Mouse (Mus musculus): ENCODE data around the gene Cd69. TPM values are rescaled to one million over a fixed set of nuclear protein-coding genes. Genes with fewer than 3 reads are reported as not detected.

Gene Cd69
- polyA plus RNA-seq, 1 experiment = not detected

DNA sequence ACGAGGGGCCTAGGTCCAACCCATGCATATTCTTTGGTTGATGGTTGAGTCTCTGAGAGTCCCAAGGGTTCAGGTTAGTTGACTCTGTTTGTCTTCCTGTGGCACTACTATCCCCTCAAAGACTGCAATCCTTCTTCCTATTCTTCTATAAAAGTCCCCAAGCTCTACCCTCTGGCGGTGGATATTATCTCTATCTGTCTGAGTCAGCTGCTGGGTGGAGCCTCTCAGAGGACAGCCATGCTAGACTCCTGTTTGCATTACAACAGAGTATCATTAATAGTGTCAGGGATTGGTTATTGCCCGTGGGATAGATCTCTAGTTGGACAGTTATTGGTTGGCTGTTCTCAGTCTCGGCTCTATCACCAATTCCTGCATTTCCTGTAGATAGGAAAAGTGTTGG, 14.3 kb downstream of the Cd69 start:
- TF ChIP-seq GATA1 (IDR thresholded peaks at IDR 0.05; ENCODE audit: low read length) = no peak

DNA sequence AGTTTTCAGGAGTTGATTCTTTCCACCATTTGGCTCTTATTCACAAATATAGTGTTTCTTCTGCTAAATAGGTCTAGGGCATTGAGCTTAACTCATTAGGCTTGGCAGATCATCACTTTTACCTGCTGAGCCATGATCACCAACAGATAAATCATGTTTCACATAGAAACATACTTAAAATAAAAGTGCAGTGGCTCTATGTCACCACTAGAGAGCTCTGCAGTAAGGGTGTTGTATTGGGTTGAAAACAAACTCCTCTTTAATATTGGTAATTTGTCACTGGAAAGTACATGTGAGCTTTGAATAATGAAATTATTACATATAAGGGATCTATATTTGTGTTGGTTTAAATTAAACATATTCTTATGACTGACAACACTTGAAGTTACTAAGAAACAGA, 15.2 kb downstream of the Cd69 start:
- TF ChIP-seq GATA1 (IDR thresholded peaks at IDR 0.05; ENCODE audit: low read length) = no peak

DNA sequence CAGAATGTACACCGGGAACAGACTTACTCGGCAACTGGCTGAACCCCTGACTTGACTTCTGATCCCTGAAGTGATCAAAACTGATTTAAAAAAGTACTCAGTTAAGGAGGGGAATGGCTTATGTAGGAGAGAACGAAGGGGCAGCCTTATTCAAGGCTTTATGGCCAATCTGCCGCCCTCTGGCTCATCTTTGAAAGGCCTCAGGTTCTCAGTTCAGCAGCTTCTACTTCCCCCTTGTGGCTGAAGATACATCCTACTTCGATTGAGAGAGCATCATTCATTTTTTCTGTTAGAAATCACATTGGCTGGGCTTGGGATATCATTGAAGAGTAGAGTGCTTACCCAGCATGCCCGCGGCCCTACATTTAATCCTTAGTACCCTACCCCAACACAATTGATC, 19.2 kb downstream of the Cd69 start:
- no peak for TF ChIP-seq GATA1 (IDR thresholded peaks at IDR 0.05; ENCODE audit: low read length)

DNA sequence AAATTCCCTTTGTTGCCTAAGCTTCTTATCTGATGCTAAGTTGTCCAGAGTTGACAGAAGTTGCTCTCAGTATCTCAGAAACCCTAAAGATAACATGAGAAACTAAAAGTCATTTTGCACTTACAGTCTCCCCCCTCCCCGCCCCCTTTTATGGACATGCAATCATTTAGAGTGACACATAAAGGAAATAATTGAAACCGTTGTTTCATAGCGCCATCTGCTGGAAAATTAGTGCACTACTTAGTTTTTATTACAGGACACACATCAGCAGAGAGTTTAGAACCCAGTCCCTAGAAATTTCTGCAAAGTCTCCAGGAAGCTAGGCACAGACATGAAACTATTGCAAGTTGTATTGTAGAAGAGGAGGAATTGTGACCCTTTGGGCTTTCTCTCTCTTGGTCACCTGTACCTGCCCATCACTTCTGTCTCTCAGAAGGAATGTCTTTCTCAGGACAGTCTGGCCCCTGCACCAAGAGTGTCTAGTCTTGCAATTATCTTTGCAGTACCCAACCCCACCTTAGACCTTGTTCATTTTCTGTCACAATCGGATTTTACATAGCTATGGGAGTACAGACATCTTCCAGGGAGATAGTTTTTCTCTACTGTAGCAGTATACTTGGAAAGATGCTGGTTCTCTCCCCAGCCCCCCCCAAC, 20.2 kb downstream of the Cd69 start:
- no peak for TF ChIP-seq GATA1 (IDR thresholded peaks at IDR 0.05; ENCODE audit: low read length)

DNA sequence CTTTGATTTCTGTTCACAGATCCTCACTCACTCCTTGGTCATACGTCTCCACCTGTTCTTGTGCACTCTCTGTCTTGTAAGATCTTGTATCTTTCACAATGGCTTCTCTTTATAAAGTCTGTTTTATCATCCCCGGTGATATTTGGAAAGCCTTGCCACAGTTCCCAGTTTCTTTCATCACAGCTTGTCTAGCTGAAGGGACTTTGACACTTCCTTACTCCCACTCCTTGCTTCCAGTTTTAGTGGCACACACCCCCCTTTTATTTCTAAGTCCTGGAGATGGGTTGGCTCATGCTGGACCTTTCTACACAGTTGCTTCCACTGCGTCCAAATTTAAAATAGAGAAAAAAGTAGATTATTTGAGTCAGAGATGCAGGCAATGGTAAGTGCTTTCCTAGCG, 20.9 kb downstream of the Cd69 start:
- no peak for TF ChIP-seq GATA1 (IDR thresholded peaks at IDR 0.05; ENCODE audit: low read length)

DNA sequence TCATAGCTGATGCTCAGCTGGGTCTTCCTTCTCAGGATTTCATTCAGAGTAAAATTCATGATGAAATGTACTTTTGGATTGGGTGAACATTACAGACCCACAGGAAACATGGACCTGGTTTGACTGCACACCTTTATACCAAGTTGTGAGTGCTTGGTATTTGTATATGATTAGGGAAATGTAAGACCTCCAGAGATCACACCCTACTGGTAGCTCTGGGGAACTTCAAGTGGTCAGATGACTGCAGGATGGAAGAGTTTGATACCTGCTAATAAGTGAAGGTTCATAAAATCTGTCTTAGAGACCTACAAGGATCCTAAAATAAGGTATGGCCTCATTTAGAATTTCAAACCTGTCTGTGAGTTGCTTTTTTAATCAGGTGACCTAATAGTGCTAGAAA, 27.0 kb downstream of the Cd69 start:
- no peak for TF ChIP-seq GATA1 (IDR thresholded peaks at IDR 0.05; ENCODE audit: low read length)

DNA sequence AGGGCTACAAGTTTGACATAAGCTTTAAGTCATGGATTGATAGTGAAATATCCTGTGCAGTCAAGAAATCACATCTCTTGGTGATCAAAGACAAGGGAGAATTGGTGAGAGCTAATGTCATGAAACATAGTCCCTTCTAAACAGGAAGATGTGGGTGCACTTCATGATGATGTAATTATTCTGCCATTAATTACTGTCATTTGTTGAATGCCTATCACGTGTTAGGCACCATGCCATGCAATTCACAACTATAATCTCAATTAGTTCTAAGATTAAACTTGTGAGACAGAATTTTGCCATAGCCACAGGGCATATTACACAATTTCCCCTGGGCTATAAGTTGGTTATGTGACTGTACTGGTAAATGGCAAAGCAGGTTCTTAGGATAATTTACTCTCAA, 28.2 kb downstream of the Cd69 start:
- TF ChIP-seq GATA1 (IDR thresholded peaks at IDR 0.05; ENCODE audit: low read length) = no peak

DNA sequence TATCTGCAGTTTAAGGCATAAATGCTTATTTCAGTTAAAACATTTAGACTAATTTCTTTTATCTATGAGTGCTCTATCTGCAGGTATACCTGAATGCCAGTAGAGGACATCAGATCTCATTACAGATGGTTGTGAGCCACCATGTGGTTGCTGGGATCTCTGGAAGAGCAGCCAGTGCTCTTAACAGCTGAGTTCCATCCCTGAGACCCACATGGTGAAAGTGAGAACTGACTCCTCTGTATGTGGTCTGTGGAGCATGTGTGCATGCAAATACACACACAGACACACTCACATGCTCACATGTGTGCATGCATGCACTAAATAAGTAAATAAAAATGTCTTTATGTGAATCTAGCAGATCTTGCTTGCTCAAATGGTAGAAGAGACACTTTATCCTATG, 29.4 kb downstream of the Cd69 start:
- TF ChIP-seq GATA1 (IDR thresholded peaks at IDR 0.05; ENCODE audit: low read length) = no peak

DNA sequence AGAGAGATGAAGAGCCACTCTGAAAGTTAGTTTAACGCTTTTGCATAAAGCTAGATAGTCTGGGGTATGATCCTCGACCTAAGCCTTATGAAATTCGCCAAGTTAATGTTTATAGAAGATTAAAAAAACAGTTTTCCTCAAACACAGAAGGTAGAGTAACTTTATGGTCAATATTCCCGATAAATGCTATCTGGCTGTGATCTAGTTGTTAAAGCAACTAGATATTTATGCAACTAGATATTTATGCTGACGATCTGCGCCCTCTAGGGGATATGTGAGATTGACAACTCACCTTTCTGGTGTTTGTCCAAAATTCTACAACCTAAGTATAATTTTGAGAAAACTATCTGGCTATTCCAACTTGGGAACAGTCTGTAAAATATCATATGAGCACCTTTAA, 33.3 kb downstream of the Cd69 start:
- TF ChIP-seq GATA1 (IDR thresholded peaks at IDR 0.05; ENCODE audit: low read length) = no peak

DNA sequence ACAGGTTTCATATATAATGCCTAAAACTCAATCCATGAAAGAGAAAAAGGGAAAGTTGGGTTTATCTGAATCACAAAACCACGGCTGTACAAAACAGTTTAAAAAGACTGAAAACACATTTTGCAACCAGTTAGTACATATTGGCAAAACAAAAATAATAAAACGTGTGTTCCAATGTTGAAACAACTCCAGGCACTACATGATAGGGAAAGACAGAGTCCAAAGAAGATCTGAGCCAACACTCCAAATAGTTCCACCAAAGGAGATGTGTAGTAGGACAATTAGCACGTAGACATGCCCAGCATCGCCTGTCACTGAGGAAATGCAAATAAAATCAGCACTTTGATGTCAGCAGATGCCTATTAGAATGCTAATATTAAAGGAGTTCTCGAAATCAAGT, 33.8 kb downstream of the Cd69 start:
- TF ChIP-seq GATA1 (IDR thresholded peaks at IDR 0.05; ENCODE audit: low read length) = no peak

DNA sequence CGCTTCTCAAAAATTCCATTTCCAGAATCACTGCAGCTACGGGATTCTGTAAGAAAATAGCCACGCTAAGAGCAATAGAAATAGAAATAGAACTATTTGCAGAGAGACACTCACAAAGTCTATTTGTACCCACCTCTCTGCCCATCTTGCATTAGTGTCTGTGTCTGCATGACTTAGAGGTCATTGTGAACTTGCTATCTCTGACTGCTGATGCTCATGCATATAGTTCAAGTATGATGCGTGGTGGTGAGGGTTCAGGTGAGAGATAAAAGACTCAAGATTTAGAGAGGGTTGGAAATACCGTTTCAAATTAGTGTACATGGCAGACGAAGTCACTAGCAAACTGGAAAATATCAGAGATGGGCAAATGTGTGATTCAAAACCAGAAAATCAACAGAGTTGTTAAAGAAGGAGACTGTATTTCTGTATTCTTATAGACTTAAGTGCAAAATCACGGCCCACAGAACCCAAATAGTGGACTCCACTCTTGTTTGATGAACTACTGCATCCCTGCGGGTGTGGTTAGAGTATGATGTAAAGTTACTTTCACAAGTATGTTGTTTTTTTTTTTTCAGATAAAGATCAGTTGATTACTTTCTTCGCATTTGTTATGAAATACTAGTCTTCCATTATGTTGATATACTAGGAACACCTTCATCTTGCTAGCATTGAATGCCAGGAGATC, 35.5 kb downstream of the Cd69 start:
- TF ChIP-seq GATA1 (IDR thresholded peaks at IDR 0.05; ENCODE audit: low read length) = no peak

DNA sequence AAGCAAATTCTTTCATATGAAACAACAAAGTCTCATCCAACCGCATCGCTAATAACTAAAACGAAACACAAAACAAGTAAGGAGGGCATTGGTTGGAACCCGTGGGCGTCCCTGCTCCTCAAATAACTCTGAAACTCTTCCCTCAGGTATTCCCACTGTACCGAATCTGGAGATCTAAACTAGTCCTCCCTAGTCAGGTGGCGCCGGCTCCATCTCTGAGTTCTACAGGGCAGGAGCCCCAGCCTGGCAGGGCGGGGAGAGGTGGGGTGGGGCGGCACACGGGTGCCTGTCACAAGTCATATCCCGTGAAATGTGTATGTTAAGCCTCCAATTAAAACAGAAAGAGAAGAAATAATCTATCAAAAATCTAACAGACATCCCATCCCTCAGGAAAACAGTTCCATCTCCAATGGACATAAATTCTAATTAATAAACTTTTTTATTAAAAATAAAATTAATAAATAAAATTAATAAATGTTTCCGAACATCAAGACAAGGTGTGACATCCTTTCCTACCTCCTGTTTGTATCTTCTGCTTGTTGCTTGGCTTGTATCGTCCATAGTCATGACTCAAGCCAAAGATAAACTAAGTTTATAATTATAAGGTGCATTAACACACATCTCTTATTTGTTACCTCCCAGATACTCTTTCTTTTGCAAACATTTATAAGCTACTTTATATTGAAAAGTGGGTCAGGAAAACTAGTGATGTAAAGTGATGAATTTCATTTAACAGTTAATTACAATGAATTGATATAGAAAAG, 36.8 kb downstream of the Cd69 start:
- TF ChIP-seq GATA1 (IDR thresholded peaks at IDR 0.05; ENCODE audit: low read length) = no peak

DNA sequence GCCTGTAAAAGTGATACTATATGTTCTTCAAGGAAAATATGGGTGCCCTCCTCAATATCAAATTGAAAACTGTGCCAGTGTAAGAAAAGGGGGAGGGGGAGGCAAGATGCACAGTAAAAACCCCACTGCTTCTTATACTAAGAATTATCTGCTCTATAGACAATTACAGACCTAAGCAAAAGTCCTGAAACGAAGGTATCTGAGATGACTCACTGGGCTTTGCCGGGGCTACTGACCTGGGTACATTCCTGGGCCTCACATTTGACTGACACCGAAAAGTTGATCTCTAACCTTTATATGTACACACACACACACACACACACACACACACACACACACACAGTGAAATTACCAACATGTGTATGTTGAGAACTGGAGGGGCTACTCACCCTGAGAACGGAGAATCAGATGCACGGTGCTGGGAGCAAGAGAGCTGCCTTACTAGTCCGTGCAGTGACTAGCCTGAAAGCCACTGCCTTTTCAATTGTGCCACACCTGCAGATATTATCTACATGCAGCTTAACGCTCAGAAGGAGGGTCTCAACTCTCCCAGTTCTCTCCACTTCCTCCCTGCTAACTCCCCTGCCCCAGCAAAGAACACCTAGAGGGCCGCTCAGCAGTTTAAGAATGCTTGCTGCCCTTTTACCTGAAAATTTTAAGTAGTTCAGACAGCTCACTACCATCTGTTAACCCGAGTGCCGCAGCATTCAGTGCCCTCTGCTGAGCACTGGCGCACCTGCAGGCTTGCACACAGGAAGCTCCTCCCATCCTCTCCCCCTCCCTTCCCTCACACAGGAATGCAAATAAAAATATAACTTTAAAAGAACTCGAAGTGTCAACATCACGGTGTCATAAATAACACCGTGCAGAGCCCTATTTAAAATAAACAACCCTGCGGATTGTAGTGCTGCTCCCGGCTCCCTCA, 37.6 kb downstream of the Cd69 start:
- TF ChIP-seq GATA1 (IDR thresholded peaks at IDR 0.05; ENCODE audit: low read length) = no peak

DNA sequence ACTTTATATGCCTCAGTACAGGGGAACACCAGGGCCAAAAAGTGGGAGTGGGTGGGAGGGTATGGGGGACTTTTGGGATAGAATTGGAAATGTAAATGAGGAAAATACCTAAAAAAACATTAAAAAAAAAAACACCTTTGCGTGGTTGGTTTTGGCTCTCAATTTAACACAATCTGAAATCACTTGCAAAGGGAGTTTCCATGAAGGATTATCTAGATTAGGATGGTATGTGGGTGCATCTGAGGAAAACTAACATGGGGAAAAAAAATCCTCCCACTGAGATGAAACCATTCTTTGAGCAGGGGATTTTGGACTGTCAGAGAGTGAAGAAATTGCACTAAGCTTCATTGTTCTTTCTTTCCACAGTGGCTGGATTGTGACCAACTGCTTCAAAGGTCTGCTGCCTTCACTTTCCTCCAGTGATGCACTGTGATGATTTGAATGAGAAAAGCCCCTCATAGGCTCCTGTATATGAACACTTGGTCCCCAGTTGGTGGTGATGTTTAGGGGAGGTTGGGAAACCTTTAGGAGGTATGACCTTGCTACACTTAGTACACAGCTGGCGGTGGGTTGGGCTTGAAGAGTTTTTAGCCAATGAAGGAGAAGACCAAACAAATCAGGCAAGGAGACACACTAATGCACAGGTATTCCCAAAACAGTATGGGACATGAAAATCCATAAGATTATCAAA, 38.4 kb downstream of the Cd69 start:
- no peak for TF ChIP-seq GATA1 (IDR thresholded peaks at IDR 0.05; ENCODE audit: low read length)

DNA sequence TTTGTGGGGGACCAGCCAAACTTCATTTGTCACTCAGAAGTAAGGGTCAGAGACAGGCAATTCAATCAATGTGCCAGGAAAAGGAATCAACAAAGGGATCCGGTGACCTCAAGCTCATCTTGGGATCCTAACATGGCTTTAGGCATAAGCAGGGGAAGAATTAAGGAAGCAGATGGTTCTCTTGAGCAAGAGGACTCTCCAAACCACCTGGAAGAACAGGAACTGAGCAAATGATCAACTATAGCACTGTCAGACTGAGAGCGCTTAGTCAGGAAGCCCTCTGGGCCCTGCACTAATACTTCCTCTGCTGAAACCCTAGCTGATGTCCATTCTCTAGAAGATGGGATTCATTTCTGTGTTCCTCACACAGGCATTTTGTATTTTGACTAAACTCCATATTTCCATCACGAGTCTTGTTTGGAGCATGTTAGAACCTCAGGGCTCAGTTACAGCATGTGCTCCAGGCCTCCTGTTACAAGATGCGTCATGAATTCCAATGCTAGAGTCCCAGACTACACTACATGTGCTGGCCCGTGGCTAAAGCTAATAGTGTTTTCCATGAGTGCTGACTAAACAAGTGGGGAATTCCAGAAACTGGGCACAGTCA, 39.3 kb downstream of the Cd69 start:
- TF ChIP-seq GATA1 (IDR thresholded peaks at IDR 0.05; ENCODE audit: low read length) = no peak
